Mouse (Mus musculus): ENCODE measurements around the gene Serpina3g.
"Not testable (repeated sequence)": the region's sequence is repeated elsewhere in the genome, so short reads cannot be mapped to it uniquely, and the experiment has no call there.

Serpina3g gene

DNA sequence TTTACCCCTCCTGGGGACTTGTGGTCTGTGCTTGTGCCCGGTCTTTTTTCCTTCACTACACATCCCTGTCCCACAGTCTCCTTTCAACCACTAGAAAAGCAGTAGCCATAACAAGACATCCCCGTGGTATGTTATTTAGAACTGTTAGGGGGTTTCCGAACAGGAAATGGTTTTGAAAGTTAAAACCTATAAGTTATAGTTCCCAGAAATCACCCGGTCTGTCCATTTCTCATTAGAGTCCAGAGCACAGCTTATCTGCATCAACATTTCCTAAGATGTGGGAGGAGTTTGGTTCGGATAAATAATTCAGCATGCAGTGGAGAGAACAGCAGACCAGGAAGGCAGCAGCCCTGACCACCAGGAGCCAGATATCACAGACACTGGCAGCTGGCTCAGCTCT is at the start of gene Serpina3g:
Gene Serpina3g, plus strand, starts transcription at position 331 of the 400 bp plus-strand sequence.
- DNase-seq (ENCODE audit: low spot score): no peak

DNA sequence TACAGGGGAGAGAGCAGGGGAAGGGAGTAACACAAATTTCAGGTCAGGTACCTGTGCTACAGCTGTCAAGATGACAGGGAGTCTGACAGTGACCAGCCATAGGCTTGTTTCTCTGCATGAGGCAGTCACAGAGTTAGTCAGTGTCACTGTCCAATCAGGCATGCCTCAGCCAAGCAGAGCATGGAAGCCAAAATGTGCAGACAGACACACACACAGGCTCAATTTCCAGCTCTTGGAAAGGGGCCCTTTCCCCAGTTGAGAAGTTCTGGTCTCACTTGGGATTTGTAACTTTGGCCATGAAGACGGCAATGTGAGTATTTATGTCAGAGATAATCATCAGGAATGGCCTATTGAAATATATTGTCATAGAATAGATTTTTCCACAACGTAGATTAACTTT is 46.8 kb upstream of the Serpina3g start:
- DNase-seq (ENCODE audit: low spot score): no peak

DNA sequence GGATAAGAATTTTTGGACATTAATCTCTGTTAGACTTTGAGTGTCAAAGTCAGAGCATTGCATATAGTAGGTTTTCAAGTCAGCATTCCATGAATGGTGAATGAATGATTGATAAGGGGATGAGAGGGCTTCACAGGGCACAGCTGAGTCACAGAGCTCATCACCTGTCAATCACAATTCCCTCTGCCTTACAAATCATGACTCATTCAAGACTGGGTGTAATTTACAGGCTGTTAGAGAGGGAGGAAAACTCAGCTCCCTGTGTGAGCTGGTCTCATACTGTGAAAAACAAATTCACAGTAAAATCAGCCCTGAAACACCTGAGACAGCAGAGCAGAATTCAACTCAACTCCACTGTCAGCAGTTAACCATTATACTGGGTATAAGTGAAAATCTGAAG is 45.2 kb upstream of the Serpina3g start:
- no peak for DNase-seq (ENCODE audit: low spot score)

DNA sequence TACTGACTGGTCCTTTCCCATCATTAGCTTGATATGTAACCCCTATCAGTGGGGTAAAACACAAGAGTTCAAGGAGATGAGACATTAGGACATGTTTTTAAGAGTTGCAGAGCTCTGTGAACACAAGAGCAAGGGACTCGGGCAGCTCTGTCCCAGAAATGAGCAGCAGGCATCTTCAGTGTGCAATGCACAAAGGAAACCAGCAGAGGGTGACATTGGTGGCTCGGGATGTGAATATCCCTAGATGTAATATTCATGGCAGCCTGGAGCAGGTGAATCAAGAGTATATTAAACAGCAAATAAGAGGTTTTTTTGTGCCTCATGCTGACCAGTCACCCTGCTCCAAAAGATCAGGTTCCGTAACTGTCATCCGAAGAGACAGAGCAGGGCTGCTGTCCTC is 26.9 kb upstream of the Serpina3g start:
- DNase-seq (ENCODE audit: low spot score): no peak

DNA sequence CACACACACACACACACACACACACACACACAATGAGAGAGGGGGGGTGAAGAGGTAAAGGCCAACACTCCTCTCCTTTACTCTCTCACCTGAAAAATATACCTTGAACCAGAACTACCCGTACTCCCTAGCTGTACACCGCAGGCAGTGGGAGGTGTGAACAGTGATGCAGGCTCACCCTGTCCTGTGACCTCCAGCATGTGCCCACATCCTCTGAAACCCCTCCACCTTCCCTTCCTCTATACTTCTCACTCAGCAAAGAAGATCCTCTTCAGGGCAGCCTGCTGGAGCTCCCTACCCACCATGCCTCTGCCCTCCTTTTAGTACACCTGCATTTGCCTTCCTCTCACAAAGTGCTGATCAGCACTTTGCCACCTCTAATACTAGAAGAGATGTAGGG is 26.2 kb upstream of the Serpina3g start:
- no peak for DNase-seq (ENCODE audit: low spot score)

DNA sequence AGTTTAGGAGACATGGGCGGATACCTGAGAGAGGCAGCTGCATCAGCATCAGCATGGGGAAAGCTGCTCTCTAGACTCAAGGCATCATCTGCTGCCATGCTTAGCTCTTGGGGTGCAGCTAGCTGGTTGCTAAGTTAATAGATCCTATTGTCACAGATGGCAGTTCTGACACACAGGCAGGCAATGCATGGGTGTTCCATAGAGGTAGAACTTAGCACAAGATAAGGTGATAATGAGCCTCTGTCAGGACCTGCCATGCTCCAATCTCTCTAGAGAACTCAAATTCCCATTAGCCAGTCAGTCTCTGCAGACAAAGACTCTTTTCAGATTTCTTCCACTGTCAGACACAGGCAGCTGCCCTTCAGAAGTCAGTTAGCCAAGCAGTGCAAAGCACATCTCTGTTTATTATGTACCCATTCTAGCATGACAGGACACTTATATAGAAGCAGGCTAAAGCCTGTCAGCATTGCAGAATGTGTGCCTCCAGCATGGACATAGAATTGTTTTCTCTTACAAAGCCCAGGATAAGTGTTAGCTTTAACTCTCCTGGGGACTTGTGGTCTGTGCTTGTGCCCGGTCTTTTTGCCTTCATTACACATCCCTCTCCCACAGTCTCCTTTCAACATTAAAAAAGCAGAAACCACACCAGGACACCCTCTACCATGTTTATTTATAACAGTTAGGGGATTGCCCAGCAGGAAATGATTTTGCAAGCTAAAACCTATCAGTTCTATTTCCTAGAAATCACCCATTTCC is 22.2 kb upstream of the Serpina3g start:
- no peak for DNase-seq (ENCODE audit: low spot score)

DNA sequence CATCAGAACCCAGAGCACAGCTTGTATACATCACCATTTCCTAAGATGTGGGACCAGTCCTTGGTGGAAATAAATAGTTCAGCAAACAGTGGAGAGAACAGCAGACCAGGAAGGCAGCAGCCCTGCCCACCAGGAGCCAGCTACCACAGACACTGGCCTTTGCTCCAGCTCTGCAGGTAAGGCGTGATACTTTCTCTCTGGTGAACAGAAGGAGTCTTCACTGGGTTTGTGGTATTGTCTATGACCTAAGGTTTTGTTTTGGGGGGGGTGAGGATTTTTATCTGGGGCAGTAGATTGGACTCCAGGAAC is 21.6 kb upstream of the Serpina3g start, which contains the start of gene Serpina3f:
Gene Serpina3f, plus strand, starts transcription at position 100 of the 309 bp plus-strand sequence.
- DNase-seq (ENCODE audit: low spot score): no peak

DNA sequence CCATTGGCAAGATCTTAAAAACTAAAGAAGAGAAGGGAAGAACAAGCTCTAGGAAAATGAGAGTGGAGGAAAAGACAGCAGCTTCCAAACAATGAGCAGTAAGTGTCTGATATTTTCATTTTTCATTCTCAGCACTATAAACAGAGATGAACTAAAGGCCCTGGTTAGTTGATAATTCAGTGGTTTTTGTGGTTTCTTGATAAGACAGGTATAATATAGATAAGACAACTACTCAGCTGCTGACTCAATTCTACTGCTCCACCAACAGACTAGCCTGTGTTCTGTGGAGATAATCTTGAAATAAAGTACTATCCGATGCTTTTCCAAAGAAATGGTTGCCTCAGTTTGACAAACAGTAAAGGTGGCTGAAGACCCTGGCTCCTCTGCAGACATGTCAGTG is 20.8 kb upstream of the Serpina3g start:
- DNase-seq (ENCODE audit: low spot score): no peak

DNA sequence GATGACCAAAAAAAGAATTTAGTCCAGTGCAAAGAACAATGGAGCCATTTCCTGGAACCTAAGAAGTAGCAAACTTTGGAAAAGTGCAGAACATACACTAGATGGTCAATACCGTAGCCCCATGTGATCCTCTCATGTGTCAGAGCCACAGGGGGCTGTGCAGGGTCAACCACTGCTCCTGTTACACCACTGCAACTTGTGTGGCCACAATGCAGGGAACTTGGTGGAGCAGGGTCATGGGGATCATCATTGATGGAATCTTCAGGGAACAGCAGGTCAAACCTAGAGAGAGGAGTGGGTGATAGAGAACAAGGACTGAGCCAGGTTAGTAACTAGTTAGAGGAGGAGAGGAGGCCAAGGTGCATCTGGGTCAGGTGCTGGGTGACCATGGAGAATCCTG is 14.4 kb upstream of the Serpina3g start:
- DNase-seq (ENCODE audit: low spot score): no peak

DNA sequence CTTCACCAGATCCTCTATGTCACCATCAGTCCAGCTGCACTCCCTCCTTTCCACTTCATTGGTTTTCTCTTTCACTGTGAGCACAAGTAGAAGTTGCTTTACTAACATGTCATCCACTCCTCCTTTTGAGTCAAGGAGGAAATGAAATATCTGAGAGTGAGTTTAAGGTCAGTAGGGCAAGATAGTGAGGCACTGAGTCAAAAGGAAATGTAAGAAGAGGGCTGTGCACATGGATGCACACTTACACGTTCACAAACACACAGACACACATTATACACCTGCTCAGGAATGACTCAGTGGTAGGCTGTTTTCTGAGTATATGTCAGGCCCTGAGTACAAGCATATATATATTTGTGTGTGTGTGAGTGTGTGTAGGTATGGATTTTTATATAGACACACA is 12.4 kb upstream of the Serpina3g start:
- DNase-seq (ENCODE audit: low spot score): no peak

DNA sequence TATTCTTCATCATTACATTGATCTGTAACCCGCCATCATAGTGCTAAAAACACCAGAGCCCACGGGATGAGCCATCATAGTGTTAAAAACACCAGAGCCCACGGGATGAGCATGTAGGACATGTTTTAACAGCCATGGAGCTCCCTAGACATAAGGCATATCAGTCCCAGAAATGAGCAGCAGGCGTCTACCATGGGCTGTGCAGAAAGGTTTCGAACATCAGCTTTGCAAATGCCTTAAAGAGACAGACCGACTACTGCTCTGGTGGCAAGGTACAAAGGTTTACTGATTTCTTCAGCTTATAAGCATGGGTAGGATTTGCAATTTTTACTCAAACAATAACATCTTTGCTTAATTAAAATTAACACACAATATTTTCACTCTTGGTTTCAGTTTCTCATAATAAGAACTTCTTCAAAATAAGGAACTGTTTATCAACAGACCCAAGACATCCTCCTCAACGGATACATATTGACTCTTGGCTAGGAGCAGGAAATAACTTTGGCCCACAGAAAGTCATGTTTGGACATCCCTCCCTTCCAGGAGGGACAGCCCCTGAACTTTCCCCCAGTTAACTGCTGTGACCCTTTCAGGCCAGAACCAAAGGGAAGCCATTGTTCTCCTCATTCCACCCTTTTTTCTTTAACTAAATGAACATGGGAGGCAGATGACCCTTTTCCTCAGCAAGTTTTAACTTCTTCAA is 11.3 kb upstream of the Serpina3g start:
- DNase-seq (ENCODE audit: low spot score): no peak

DNA sequence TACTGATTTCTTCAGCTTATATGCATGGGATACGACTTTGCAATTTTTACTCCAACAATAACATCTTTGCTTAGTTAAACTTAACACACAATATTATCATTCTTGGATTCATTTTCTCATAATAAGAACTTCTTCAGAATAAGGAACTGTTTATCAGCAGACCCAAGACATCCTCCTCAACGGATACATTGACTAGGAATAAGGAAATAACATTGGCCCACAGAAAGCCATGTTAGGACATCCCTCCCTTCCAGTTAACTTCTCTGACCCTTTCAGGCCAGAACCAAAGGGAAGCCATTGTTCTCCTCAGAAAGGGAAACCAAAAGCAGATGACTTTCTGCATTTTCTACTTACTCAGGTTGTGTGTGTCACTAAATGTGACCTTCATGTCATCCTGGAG is 5.3 kb upstream of the Serpina3g start:
- no peak for DNase-seq (ENCODE audit: low spot score)

DNA sequence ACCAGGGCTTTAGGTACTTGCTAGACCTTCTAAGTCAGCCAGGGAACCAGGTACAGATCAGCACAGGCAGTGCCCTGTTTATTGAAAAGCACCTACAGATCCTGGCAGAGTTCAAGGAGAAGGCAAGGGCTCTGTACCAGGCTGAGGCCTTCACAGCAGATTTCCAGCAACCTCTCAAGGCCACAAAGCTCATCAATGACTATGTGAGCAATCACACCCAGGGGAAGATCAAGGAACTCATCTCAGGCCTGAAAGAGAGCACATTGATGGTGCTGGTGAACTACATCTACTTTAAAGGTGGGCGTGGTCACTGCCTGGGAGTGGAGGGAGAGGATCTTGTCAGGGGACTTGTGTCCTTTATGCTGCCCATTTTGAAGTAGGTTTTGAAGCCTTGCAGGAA is 2.0 kb downstream of the Serpina3g start:
- not testable (repeated sequence) for DNase-seq (ENCODE audit: low spot score)

DNA sequence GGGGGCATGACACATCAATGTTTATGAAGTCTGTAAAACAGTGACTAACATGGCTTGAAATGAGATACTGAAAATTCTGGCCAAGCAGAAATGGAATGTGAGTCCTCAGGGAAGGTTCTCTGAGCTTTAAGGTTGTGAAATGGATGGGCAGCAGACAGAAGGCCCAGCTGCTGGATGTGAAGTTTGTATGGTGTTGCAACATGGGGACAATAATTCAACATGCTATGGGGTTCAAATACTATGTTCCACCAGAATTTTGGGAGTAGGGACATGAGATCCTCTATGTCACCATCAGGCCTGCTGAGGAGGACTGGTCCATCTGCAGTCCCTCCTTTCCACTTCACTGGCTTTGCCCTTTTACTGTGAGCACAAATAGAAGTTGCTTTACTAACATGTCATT is 7.3 kb downstream of the Serpina3g start:
- DNase-seq (ENCODE audit: low spot score): no peak

DNA sequence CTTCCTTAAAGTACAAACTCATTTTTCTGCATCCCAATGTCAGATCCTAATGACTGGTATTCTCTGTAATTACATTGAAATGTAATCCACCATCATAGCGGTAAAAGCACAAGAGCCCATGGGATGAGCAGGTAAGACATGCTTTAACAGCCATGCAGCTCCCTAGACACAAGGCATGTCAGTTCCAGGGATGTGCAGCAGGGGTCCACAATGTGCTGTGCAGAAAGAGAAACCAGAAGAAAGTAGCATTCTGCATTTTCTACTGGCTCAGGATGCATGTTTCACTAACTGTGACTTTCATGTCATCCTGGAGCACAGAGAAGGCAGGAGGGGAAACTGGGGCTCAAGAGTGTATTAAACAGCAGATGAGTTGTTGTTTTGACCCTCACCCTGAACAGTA is 9.0 kb downstream of the Serpina3g start:
- DNase-seq (ENCODE audit: low spot score): no peak

DNA sequence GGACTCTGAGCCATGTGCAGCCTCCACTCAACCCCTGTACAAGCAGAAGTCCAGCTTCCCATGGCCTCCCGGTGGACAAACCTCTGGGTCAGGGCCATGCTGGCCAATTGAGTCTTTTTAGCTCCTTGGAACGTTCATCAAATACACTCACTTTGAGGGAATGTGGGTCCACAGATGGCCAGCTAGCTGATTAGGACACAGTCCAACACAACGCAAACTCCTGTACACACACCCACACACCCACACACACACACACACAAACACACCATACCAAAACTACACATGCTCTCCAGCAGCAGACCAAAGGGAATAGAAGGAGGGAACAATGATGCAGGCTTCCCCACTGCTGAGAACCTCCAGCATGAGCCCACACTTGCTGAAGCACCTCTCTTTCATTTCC is 9.6 kb downstream of the Serpina3g start:
- DNase-seq (ENCODE audit: low spot score): no peak

DNA sequence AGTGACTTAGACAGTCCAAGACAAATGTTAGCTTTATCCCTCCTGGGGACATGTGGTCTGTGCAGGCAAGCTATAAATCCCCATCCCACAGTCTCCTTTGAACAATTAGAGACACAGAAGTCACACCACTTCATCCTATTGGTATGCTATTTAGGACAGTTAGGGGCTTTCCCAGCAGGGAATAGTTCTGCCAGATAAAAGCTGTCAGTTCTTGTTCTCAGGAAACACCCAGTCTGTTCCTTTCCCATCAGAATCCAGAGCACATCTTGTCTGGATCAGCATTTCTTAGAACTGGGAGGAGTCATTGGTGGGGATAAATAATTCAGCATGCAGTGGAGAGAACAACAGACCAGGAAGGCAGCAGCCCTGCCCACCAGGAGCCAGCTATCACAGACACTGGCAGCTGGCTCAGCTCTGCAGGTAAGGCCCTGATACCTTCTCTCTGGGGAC is 11.5 kb downstream of the Serpina3g start:
- DNase-seq (ENCODE audit: low spot score): no peak

DNA sequence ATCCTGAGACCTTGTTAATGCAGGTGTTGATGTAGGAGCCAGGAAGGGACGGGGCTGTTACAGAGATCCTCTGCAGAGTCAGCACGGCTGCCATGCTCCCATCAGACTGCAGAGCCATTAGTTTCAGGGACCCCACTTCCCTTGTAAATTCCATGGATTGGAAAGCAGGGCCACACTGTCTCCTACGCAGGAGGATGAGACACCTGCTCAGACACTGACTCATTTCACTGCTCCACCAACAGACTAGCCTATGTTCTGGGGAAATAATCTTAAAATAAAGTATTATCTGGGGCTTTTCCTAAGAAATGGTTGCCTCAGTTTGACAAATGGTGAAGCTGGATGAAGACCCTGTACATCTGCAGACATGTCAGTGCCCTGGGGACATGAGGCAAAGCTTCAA is 12.2 kb downstream of the Serpina3g start:
- DNase-seq (ENCODE audit: low spot score): no peak

DNA sequence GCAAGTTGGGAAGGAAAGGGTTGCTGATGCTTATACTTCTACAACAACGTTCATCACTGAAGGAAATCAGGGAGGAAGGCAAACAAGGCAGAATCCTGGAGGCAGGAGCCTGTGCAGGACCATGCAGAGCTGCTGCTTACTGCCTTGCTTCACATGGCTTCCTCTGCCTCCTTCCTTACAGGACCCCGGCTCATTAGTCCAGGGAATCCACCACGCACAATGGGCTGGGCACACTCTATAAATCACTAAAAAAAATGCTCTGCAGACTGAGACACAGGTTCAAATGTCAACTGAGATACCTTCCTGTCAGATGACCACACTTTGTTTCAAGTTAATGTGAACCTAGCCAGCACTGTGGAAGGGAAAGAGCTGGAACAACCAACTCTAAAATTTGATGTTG is 25.0 kb downstream of the Serpina3g start:
- no peak for DNase-seq (ENCODE audit: low spot score)

DNA sequence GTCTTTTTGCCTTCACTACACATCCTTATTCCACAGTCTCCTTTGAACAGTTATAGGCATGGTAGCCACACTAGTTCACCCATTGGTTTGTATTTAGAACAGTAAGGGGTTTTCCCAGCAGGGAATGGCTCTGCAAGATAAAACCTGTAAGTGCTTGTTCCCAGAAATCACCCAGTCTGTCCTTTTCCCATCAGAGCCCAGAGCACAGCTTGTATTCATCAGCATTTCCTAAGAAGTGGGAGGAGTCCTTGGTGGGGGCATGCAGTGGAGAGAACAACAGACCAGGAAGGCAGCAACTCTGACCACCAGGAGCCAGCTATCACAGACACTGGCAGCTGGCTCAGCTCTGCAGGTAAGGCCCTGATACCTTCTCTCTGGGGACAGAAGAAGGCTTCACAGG is 26.8 kb downstream of the Serpina3g start, which contains the start of gene Serpina3i:
Gene Serpina3i, plus strand, starts transcription at position 260 of the 400 bp plus-strand sequence.
- no peak for DNase-seq (ENCODE audit: low spot score)

DNA sequence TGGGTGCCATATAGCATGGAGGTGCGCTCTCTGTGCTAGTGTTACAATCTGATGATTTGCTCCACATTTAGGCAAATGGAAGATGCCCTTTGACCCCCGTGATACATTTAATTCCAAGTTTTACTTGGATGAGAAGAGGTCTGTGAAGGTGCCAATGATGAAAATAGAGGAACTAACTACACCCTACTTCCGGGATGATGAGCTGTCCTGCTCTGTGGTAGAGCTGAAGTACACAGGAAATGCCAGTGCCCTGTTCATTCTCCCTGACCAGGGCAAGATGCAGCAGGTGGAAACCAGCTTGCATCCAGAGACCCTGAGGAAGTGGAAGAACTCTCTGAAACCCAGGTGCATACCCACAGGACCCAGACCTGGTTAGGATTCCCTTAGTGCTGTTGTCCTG is 30.3 kb downstream of the Serpina3g start:
- no peak for DNase-seq (ENCODE audit: low spot score)

DNA sequence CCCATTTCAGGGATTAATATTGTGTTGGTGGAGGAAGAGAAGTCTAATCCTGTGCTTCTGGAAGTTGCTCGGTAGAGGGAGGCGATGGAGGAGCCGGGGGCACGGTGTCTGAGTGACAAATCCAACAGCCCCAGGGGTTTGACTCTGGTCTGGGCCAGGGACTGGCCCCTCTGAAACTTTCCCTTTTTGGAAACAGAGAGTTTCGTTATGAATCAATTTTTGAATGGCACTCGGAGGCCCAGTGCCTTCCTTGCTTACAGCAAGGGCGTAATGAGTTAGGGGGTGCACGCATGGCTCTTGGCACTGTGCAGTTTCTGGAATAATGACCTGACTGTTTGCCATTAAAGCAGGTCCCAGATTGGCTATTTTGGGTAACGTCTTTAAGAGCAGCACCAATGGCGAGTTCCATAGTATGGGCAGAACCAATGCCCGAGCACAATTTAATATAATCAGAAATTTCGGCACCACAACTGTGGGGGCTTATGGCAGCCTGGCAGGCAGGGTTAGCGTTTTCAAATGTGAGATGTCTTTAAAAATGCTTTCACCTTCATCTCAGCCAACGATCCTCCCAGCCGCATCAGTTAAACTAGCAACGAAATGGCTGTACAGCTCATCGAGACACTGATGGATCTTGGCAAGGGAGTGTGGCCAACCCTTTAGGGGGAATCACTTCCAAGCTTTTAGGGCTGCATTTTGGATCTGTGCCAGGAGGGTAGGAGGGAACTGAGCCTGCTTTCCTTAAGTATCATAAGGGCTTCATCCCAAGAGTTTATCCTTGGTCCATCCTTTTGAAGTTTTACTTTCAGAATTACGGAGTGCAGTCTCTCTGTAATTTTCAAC is 42.4 kb downstream of the Serpina3g start:
- no peak for DNase-seq (ENCODE audit: low spot score)

DNA sequence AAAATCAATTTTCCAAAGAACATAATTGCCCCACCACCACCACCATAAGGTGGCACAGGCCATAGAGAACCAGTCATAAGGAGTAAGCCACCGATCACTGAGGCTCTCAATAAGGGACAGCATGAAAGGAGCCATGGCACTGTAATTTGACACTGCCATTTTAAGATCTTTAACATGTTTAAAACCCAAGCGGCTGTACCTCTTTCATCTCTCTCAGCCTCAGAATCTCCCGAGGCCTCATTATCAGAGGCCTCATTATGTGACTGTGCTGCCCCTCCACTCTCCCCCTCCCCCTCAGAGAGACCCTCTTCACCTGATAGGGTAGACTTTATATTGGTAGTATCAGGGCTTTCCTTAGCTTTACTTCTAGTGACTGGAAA is 43.0 kb downstream of the Serpina3g start:
- DNase-seq (ENCODE audit: low spot score): no peak

Data from ovary, adult 18-20 months (tissue).